Mouse (Mus musculus) myocyte (in vitro differentiated cells): Measurements from ENCODE around the gene Dtx2.

Experiments
- CEBPB ChIP-seq: IDR thresholded peaks from 2 replicates; pipeline ENCODE4 v1.6.1; 2011; ENCODE audit warnings: mild to moderate bottlenecking, moderate library complexity; ENCODE audit not compliant: poor library complexity, insufficient read depth, severe bottlenecking
- MAX ChIP-seq: IDR thresholded peaks from one replicate; pipeline ENCODE4 v1.6.1; 2011; ENCODE audit warnings: low read depth, mild to moderate bottlenecking, control low read depth
- POLR2A ChIP-seq: IDR thresholded peaks from one replicate; pipeline ENCODE4 v1.6.1; 2011; ENCODE audit warnings: low read depth, mild to moderate bottlenecking, control low read depth, moderate library complexity; ENCODE audit not compliant: insufficient read length
- POLR2AphosphoS2 ChIP-seq: IDR thresholded peaks from one replicate; pipeline ENCODE4 v1.6.1; 2011; ENCODE audit warnings: low read depth, control low read depth; ENCODE audit not compliant: insufficient read length
- REST ChIP-seq: IDR thresholded peaks from one replicate; pipeline ENCODE4 v1.6.1; 2011; ENCODE audit warnings: mild to moderate bottlenecking, control low read depth, moderate library complexity; ENCODE audit not compliant: insufficient read depth, insufficient read length
- TCF12 ChIP-seq: IDR thresholded peaks from one replicate; pipeline ENCODE4 v1.6.1; 2011; ENCODE audit warnings: mild to moderate bottlenecking, control low read depth; ENCODE audit not compliant: poor library complexity, insufficient read depth, severe bottlenecking
- TCF3 ChIP-seq: IDR thresholded peaks from one replicate; pipeline ENCODE4 v1.6.1; 2011; ENCODE audit warnings: low read depth, control low read depth; ENCODE audit not compliant: insufficient read length

- TF ChIP-seq REST = no peak
- TF ChIP-seq CEBPB = no peak
- TF ChIP-seq TCF12 = no peak
- no peak for TF ChIP-seq POLR2AphosphoS2
- no peak for TF ChIP-seq POLR2A
- no peak for TF ChIP-seq TCF3
- no peak for TF ChIP-seq MAX
Measured at GRCm38 (mm10) chr5:135979904-135980303, 14.7 kb upstream of the Dtx2 start, which contains the start of gene Zp3.
